Mouse (Mus musculus) liver, adult 2 months (tissue): Measurements from ENCODE around the gene Llgl1. TPM values are rescaled to one million over a fixed set of nuclear protein-coding genes. Genes with fewer than 3 reads are reported as not detected.

Source experiments
- DNase-seq: peaks from one replicate; pipeline ENCODE4 v3.0.0-alpha.2; 2011; ENCODE audit warnings: low read depth, low spot score; ENCODE audit errors: extremely low read depth
- H3K27ac ChIP-seq: fragments of 200-500 bp; replicated peaks from 2 replicates; pipeline ENCODE4 v1.5.1; 2012; ENCODE audit warnings: low read depth, mild to moderate bottlenecking, control low read depth, inconsistent platforms, low read length; ENCODE audit not compliant: insufficient read depth
- H3K27me3 ChIP-seq: fragments of 200-500 bp; 2 replicates; pipeline ENCODE4 v1.6.1; 2012; ENCODE audit warnings: mild to moderate bottlenecking, moderate library complexity, low read length, inconsistent platforms; ENCODE audit not compliant: control insufficient read depth, insufficient read depth
- H3K36me3 ChIP-seq: fragments of 200-500 bp; 2 replicates; pipeline ENCODE4 v1.6.1; 2012; ENCODE audit warnings: low read length, inconsistent platforms; ENCODE audit not compliant: control insufficient read depth, insufficient read depth
- H3K4me1 ChIP-seq: fragments of 200-500 bp; 2 replicates; pipeline ENCODE4 v1.6.1; 2011; ENCODE audit warnings: low read length; ENCODE audit not compliant: control insufficient read depth, insufficient read depth
- H3K4me3 ChIP-seq: fragments of 200-500 bp; 2 replicates; pipeline ENCODE4 v1.5.1; 2011; ENCODE audit warnings: low read depth, mild to moderate bottlenecking, control low read depth, low read length, moderate library complexity; ENCODE audit not compliant: insufficient read depth
- H3K79me2 ChIP-seq: fragments of 200-500 bp; 2 replicates; pipeline ENCODE4 v1.6.1; 2012; ENCODE audit warnings: inconsistent platforms, mild to moderate bottlenecking, low read length, moderate library complexity; ENCODE audit not compliant: control insufficient read depth, insufficient read depth
- H3K9ac ChIP-seq: fragments of 200-500 bp; 2 replicates; pipeline ENCODE4 v1.6.1; 2012; ENCODE audit warnings: low read depth, mild to moderate bottlenecking, control low read depth, inconsistent platforms, low read length
- CTCF ChIP-seq: fragments of 200-500 bp; IDR thresholded peaks from 2 replicates; pipeline ENCODE4 v1.5.1; 2011; ENCODE audit warnings: low read depth, low read length, control low read depth
- POLR2A ChIP-seq: fragments of 200-500 bp; IDR thresholded peaks from 2 replicates; pipeline ENCODE4 v1.6.1; 2011; ENCODE audit warnings: low read length, control low read depth; ENCODE audit not compliant: insufficient read depth; ENCODE audit errors: extremely low read depth
- WGBS: fragments of 180-500 bp; shearing (Covaris S2); methylation state at CpG from one replicate; pipeline ENCODE4 v1.1.7; 2018; 5-methylcytosine and 5-hydroxymethylcytosine counted together
- polyA plus RNA-seq: library from polyadenylated mRNA; depleted of rRNA; stranded (reverse); fragments of >200 nt; gene quantifications from 2 replicates; pipeline ENCODE4 v1.2.3, GENCODE M21; 2012
- total RNA-seq: library from RNA; depleted of rRNA; stranded (reverse); fragments of >200 nt; gene quantifications from 2 replicates; pipeline ENCODE4 v1.2.3, GENCODE M21; 2014

The Llgl1 gene
- total and polyA plus RNA-seq, 2 experiments = 2.7 to 11.5 TPM

GRCm38 (mm10) chr11:60706696-60707480 lies 7.4 kb downstream of the Llgl1 start:
- 0 out of 2 replicates have a peak overlapping the region, but pooled peaks have one; percentile 5 for H3K27ac ChIP-seq
- H3K36me3 ChIP-seq = no peaks in the 10 kb centered on the region
- no peaks in the 10 kb centered on the region; the same call in 1 of the 2 replicates for H3K79me2 ChIP-seq
- no peak overlapping the region for H3K9ac ChIP-seq
- DNase-seq = no peak
- WGBS = 84% methylated on average over 14 of the region's 14 CpGs
- H3K4me1 ChIP-seq = peaks cover 6% of the 10 kb centered on the region; the same call in 1 of the 2 replicates
- TF ChIP-seq POLR2A (no peak), CTCF (no peak)
- H3K4me3 ChIP-seq = no peak overlapping the region
- H3K27me3 ChIP-seq = no peaks in the 10 kb centered on the region

DNA sequence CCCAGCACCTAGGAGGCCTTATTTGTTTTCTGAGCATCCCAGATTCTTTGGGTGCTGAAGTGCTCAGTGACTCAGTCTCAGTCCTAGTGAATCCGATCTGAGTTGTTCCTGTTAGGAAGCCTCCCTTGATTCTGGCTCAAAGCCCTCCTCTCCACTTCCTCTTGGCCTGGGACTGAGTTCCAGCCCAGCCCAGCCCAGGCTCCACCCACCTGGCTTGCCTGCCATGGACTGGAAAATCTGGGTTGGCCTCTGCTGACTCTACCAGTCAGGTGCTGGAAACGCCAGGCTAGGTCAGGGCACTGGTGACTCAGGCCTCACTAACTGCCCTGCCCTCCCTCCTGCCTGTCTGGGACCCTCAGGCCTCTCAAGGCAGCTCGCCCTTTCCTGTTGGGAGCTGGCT lies 8.1 kb downstream of the Llgl1 start:
- H3K27me3 ChIP-seq = no peaks in the 10 kb centered on the region
- no peak overlapping the region for H3K9ac ChIP-seq
- no peak for TF ChIP-seq CTCF
- no peak for TF ChIP-seq POLR2A
- H3K4me1 ChIP-seq = peaks cover 6% of the 10 kb centered on the region; the same call in 1 of the 2 replicates
- WGBS = 16% methylated on average over 3 of the region's 3 CpGs
- DNase-seq = peak; percentile 90
- no peaks in the 10 kb centered on the region; the same call in 1 of the 2 replicates for H3K79me2 ChIP-seq
- no peak overlapping the region for H3K4me3 ChIP-seq
- peak overlapping the region; percentile 54 for H3K27ac ChIP-seq
- no peaks in the 10 kb centered on the region for H3K36me3 ChIP-seq

DNA sequence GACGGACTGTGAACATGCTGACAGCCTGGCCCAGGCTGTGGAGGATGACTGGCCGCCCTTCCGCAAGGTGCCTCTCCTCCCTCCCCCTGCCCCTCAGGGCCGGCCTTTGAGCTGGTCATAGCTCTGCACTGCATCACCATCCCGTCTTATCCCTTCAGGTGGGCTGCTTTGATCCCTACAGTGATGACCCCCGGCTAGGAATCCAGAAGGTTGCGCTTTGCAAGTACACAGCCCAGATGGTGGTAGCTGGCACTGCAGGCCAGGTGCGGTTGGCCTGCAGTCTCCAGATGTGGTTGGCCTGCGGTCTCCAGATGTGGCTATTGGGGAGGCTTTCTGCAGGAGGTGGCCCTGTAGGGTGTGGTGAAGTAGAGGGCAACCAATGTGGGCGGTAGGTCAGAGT lies 9.1 kb downstream of the Llgl1 start:
- no peak for DNase-seq
- no peak overlapping the region for H3K4me3 ChIP-seq
- H3K9ac ChIP-seq = no peak overlapping the region
- no peaks in the 10 kb centered on the region for H3K79me2 ChIP-seq
- WGBS = 96% methylated on average over 10 of the region's 10 CpGs
- peaks cover 4% of the 10 kb centered on the region; the same call in 1 of the 2 replicates for H3K36me3 ChIP-seq
- H3K4me1 ChIP-seq = peaks cover 6% of the 10 kb centered on the region; the same call in 1 of the 2 replicates
- no peak for TF ChIP-seq CTCF
- no peak for TF ChIP-seq POLR2A
- no peaks in the 10 kb centered on the region for H3K27me3 ChIP-seq
- no peak overlapping the region for H3K27ac ChIP-seq

DNA sequence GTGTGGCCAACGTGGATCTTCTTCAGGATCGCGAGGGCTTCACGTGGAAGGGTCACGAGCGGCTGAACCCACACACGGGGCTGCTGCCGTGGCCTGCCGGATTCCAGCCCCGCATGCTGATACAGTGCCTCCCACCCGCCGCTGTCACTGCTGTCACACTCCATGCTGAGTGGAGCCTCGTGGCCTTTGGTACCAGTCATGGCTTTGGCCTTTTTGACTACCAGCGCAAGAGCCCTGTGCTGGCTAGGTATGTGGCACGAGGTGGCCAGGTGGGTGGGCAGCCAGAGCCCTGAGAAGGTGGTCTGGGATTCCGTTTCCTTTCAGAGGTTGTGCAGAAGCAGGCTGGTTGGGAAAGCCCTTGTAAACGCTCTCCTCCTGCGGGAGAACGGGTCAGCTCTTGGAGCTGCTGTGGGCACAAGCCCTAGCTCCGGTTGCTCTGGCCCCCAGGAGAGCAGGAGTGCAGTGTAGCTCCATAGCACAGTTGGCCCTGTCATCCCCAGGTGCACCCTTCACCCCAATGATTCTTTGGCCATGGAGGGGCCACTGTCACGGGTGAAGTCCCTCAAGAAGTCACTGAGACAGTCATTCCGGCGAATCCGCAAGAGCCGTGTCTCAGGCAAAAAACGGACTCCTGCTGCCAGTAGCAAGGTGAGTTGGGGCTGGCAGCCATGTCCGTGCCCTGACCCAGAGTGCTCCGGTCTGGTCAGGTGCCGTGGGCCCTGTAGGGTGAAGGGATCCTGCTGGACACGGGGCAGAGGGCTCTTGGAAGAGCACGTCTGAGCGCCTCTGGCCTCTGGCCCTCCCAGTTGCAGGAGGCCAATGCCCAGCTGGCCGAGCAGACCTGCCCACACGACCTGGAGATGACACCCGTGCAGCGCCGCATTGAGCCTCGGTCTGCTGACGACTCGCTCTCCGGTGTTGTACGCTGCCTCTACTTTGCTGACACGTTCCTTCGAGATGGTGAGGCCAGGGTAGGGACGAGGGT lies 10.2 kb downstream of the Llgl1 start:
- TF ChIP-seq CTCF = no peak
- TF ChIP-seq POLR2A = no peak
- Histone ChIP-seq H3K27ac (no peak overlapping the region), H3K27me3 (no peaks in the 10 kb centered on the region), H3K4me1 (peaks cover 6% of the 10 kb centered on the region; the same call in 1 of the 2 replicates), H3K36me3 (peaks cover 8% of the 10 kb centered on the region; the same call in 1 of the 2 replicates), H3K9ac (no peak overlapping the region), H3K4me3 (no peak overlapping the region), H3K79me2 (no peaks in the 10 kb centered on the region)
- peak; percentile 55 for DNase-seq
- 95% methylated on average over 45 of the region's 45 CpGs for WGBS

- H3K36me3 ChIP-seq = peaks cover 16% of the 10 kb centered on the region; the same call in 1 of the 2 replicates
- no peaks in the 10 kb centered on the region for H3K79me2 ChIP-seq
- no peak overlapping the region for H3K4me3 ChIP-seq
- WGBS = 95% methylated on average over 17 of the region's 17 CpGs
- H3K27ac ChIP-seq = no peak overlapping the region
- H3K9ac ChIP-seq = no peak overlapping the region
- no peak for TF ChIP-seq POLR2A
- TF ChIP-seq CTCF = no peak
- DNase-seq = no peak
- H3K4me1 ChIP-seq = peaks cover 6% of the 10 kb centered on the region; the same call in 1 of the 2 replicates
- H3K27me3 ChIP-seq = no peaks in the 10 kb centered on the region
Measured at GRCm38 (mm10) chr11:60711218-60711617, 11.7 kb downstream of the Llgl1 start.
